Mouse (Mus musculus) layer of hippocampus, adult 9-11 months (tissue): Measurements from ENCODE around the gene Slc25a21.

Source experiments
- DNase-seq: peaks from one replicate; pipeline ENCODE4 v3.0.0; 2022

Slc25a21 gene

DNA sequence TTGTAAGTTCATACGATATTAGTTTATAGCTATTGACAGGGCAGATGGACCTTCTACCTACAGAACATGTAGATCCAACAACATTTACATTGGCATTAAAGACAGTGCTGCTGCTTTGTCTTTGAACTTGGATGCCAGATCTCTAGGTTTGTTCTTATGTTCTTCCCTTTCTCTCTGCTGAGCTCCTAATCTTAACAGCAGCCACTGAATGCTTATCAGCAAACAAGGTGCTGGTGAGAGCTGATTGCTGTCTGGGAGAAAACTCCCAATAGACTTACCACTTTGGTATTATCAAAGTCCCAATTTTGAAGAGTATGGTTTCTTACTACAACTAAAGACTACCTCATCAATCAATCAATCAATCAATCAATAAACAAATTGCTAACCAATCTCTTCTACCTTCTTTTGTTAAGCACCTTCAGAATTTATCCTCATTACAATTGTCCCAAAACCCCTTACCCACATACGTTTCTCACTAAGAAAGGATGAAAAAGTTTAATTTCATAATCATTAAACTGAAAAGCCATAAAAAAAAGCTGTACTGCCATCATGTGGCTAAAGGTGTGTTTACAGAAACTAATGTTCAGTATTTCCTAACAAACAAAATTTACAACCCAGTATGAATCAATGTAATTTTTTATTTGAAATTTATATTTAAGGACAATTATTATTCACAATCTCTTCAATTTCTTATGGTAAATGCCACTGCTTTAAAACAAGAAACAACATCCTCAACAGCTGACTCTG is 12.7 kb downstream of the Slc25a21 start:
- no peak for DNase-seq

- peak; percentile 23 for DNase-seq
These were observed 17.6 kb downstream of the Slc25a21 start for GRCm38 (mm10) chr12:57179465-57180188.

DNA sequence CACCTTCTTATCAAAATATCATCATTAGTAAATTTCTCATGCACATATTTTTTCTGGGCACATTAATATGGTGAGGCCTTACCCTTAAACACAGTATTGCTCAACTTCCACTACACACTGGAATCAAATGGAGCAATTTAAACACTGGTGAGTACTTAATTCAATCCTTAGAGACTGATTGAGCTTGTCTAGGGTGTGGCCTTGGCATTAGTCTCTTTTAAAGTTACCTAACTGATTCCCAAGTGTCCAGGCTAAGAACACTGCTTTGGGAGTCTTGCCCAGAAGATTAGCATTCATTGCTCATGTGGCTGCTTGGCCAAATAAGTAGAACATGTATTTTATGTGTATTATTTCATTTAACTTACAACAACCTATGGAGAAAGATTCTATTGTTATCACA is 18.5 kb downstream of the Slc25a21 start:
- no peak for DNase-seq

DNA sequence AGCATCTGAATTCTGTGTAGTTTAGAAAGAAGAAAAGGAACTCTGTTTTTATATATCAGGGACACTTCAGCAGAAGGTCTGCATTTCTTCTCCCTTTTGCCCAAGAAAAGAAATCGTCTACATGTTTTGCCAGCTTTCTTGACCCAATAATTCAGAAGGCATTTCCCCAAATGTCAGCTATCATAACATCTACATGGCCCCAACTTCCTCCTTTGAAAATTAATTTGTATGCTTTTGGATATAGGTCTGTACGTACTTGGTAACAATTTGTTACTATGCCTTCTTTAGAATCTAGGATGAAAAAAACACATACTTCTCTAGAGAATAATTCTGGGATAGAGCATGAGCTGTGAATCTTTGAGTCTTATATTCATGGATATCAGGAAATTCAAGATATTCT is 34.0 kb downstream of the Slc25a21 start:
- no peak for DNase-seq

DNA sequence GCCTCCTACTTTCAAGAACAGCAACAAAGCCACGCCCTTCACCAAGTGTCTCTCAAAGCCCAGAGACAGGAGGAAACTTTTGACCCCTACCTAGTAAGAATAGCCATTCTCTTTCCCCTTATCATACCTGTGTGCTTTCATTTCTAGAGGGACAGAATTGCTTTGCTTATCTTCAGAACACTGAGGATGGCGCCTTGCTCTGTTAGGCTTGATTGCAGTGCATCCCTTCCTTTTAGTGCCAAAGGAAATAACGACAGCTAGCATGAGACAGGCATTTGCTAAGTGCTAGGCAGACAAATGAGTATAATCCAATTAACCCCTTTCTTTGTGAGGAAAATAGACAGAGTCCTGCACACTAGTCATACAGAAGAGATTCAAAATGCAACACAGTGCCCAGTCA is 34.4 kb downstream of the Slc25a21 start:
- no peak for DNase-seq

GRCm38 (mm10) chr12:57159904-57160303 is 37.4 kb downstream of the Slc25a21 start:
- DNase-seq: no peak

GRCm38 (mm10) chr12:57158266-57158665 is 39.0 kb downstream of the Slc25a21 start:
- no peak for DNase-seq

- no peak for DNase-seq
These were observed 58.3 kb downstream of the Slc25a21 start for GRCm38 (mm10) chr12:57138937-57139336.

DNA sequence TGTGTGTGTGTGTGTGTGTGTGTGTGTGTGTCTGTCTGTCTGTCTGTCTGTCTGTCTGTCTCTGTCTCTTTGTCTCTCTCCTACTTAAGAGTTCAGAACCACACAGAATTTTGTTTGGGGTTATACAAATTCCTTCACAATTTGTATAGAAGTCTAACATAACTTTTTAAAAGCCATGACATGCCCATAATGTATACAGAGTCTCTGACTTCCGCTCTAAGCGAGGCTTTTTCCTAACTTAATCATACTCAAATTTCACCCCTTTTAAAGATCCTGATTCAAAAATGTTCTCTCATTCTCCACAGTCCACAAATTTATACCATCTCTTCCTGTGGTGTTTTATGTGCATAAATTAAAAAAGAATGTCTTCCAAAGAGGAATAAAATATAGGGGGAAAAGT is 59.5 kb downstream of the Slc25a21 start:
- DNase-seq: no peak

DNA sequence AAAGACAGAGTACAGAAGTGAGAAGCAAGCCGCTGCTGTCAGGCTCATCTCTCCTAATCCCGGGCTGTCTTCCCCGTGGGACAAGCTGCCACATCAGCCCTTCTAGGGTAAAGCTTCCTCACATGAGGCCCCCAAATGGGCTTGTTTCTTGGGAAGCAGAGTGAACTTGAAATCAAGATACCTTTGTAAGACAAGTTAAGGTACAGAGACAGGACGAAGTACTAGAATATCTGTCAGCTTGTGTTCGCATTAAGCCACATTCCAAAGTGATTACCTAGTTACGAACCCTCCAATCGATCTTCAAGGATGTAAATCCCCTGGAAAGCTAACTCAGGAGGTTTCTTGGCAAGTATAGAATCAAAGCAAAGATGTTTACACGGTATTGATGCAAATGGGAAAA is 78.7 kb downstream of the Slc25a21 start:
- no peak for DNase-seq

DNA sequence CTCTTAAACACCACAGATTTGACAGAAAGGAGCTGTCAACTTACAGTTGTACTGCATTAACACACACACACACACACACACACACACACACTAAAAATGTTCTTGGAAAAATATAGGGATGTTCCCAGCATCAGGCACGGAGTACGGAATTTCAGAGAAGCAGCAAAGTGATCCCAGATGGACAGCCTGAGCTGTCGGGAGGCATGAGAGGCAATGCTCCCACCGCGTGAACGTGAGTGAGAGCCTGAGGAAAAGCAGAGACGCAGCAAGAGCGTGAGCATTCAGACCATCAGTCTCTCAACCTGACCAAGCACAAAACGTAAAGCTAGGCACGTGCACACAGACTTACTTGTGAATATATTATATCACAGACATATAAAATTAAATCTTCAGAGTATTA is 81.8 kb downstream of the Slc25a21 start:
- no peak for DNase-seq

- DNase-seq: no peak
These were observed 87.9 kb downstream of the Slc25a21 start for GRCm38 (mm10) chr12:57109363-57109762.

DNA sequence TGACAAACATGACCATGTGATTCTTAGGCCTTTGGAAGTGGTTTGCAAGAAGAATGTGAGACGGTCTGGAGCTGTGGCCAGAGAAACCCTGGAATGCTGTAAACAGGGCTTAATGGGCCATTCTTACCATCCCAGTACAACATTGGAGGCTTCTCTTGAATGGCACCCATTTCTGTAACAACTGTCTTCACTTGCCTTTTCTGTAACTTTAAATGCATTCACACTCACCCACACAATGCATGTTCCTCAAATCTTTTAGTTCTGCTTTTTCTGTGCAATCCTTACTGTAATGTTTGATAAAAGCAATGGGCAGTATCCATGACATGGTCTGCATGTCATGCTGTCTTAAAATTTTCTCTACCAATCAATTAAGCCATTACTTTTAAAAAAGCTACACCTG is 95.0 kb downstream of the Slc25a21 start:
- no peak for DNase-seq

GRCm38 (mm10) chr12:57100549-57100948 is 96.7 kb downstream of the Slc25a21 start:
- no peak for DNase-seq

DNA sequence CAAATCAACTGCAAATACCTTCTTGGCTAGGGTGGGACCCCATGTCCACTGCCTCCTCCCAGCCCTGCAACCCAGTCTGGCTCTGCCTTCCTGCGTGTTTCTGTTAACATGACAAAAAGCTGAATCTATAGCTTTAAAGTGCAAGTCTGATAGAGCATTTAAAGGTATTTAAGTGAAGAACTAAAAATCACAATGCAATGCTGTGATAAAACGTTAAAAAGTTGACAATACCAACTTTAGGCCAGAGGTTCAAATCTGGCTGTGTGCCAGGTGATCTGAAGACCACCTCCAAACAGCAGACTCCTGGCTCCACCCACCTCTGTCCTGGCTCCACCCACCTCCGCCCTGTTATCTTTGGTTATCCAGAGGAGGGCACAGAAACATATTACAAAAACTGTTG is 98.2 kb downstream of the Slc25a21 start:
- DNase-seq: no peak

- DNase-seq: no peak
These were observed 98.9 kb downstream of the Slc25a21 start for GRCm38 (mm10) chr12:57098371-57098770.

- DNase-seq: no peak
These were observed 104.2 kb downstream of the Slc25a21 start for GRCm38 (mm10) chr12:57093107-57093506.

DNA sequence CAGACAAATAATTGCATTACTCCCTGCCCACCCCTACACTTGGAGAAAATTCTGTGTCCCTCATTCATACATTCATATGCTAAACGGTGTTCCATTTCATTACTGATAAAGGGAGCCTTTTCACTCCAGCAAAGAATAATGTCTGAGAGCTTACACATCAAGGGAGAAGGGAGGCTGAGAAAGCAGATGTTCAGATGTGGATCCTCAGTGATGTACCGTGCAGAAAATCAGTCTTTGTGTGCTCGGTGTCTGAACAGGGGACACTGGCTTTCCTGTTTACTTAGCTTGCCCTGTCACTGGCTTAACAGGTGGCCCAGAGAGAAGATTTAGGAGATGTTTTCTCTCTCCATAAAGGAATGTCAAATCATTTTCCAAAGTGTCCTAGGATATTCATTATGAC is 112.8 kb downstream of the Slc25a21 start:
- no peak for DNase-seq

GRCm38 (mm10) chr12:57083533-57083932 is 113.7 kb downstream of the Slc25a21 start:
- DNase-seq: no peak

DNA sequence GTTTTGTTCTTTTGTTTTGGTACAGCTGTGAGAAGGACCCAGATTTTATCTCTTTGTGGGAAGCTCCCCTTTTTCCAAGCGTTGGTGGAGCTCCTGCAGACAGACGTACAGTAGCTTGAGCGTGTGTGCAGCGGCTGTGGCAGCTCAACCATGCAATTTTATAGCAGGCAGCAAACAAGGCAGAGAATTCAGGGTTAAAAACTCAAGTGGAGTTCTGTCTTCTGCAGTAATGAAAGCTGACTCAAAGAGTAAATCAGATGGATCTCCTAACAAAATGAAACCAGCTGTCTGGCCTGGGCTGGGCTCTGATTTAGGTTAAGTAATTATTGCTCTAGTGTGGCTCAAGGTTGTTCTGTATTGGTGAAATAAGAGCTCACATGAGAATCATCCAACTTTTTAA is 120.7 kb downstream of the Slc25a21 start:
- no peak for DNase-seq

DNA sequence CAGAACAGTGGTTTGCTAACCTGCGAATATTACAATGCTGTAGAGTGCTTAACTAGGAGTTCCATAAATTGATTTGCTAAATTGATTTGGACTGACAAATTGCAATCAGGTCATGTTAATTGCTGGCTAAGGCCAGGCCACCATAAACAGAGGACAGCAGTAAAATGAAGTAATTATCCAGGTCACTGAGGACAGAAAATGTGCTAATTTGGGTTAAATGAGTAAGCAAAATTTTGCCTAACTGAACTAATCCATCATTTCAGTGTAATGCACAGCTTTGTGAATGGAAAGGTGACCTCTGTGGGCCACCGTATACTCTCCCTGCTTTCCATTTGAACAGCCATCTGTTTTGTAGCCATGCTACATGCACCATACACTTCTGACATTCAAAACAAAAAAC is 124.7 kb downstream of the Slc25a21 start:
- DNase-seq: no peak

DNA sequence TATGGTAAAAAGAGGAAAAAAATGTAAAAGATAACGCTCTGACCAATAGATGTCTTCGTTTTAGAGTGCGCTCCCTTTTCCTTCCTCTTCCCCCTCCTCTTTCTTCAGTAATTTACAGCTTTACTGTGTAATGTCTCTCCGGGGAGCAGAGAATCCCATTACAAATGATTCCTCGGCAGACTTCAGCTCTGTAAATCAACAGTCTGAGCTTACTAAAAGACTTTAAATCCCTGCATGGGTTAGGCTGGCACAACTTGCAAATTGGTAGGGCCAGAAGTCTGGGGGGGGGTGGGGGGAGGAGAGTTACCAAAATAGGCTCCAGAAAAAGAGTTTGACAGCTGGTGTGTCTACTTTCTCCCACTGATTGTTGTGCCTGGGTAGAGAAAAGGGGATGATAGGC is 128.7 kb downstream of the Slc25a21 start:
- no peak for DNase-seq

- DNase-seq: no peak
These were observed 177.5 kb downstream of the Slc25a21 start for GRCm38 (mm10) chr12:57019737-57020136.

DNA sequence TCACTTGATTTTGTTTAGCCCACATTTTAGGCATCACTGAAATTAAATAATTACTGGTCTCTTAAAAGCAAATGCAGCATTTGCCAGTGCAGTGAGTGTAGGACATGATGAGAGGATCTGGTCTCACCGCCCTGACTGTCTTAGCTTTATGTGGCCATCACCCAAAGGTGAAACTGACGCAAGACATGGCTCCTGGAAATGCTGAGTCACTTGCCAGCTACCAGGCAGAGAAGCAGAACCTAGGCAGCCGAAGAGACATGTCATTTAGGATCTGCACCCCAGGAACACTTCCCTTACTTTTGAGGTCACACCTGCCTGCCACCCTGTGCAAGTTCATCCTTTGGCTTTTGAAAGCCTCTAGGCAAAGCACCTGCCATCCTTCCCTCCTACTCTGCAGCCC is 180.4 kb downstream of the Slc25a21 start:
- no peak for DNase-seq

GRCm38 (mm10) chr12:57016324-57016723 is 180.9 kb downstream of the Slc25a21 start:
- DNase-seq: no peak
